Mouse (Mus musculus) CH12.LX (cell line): ENCODE data around the gene 1700021F05Rik. TPM values are rescaled to one million over a fixed set of nuclear protein-coding genes. Genes with fewer than 3 reads are reported as not detected.

Experiments used
- DNase-seq: peaks from one replicate; pipeline ENCODE4 v3.0.0-alpha.2; 2013; ENCODE audit errors: extremely low read depth
- H3K27ac ChIP-seq: 2 replicates; pipeline ENCODE4 v1.5.1; 2012; ENCODE audit warnings: low read depth, mild to moderate bottlenecking, control low read depth, moderate library complexity; ENCODE audit not compliant: insufficient read depth
- H3K27me3 ChIP-seq: replicated peaks from 2 replicates; pipeline ENCODE3; 2012; ENCODE audit warnings: inconsistent platforms
- H3K36me3 ChIP-seq, 2 experiments: replicated peaks in 1 of 2; 2 replicates each; pipeline versions ENCODE3 to v1.6.1; 2012; ENCODE audit warnings: inconsistent platforms in 1 of 2, low read length in 1 of 2, mild to moderate bottlenecking in 1 of 2, mixed read lengths in 1 of 2, moderate library complexity in 1 of 2; ENCODE audit not compliant: control insufficient read depth in 1 of 2, insufficient read depth in 1 of 2
- H3K4me1 ChIP-seq, 2 experiments: 2 replicates each; pipeline ENCODE4 v1.6.1; 2012; ENCODE audit warnings: inconsistent platforms in 1 of 2, moderate library complexity in 1 of 2; ENCODE audit not compliant: insufficient read depth in 2 of 2, control insufficient read depth in 1 of 2
- H3K4me2 ChIP-seq: 2 replicates; pipeline ENCODE4 v1.6.1; 2012; ENCODE audit warnings: low read depth, mild to moderate bottlenecking, control low read depth; ENCODE audit not compliant: poor library complexity, insufficient read depth, severe bottlenecking
- H3K4me3 ChIP-seq, 3 experiments: fragments of 150-350 bp in 1 of 3; sonication (generic) in 1 of 3; replicated peaks in 1 of 3; 2 replicates each; pipeline versions ENCODE3 to v1.5.1; 2011 to 2012; ENCODE audit warnings: low read depth in 2 of 3, low read length in 2 of 3, mild to moderate bottlenecking in 2 of 3, moderate library complexity in 2 of 3, control low read depth in 1 of 3, improper control_type of control experiment in 1 of 3, inconsistent platforms in 1 of 3, mixed read lengths in 1 of 3; ENCODE audit not compliant: poor library complexity in 1 of 3
- H3K79me2 ChIP-seq: replicated peaks from 2 replicates; pipeline ENCODE4 v1.6.1; 2012; ENCODE audit warnings: mild to moderate bottlenecking, moderate library complexity; ENCODE audit not compliant: control insufficient read depth, poor library complexity, insufficient read depth, severe bottlenecking; ENCODE audit errors: extremely low read depth
- H3K9ac ChIP-seq: 2 replicates; pipeline ENCODE4 v1.6.1; 2012; ENCODE audit warnings: low read depth, mild to moderate bottlenecking, control low read depth, moderate library complexity; ENCODE audit not compliant: insufficient read depth
- H3K9me3 ChIP-seq: replicated peaks from 2 replicates; pipeline ENCODE3; 2012; ENCODE audit warnings: low read length, inconsistent platforms, mixed read lengths
- BHLHE40 ChIP-seq: IDR thresholded peaks from 2 replicates; pipeline ENCODE4 v1.6.1; 2011; ENCODE audit warnings: mild to moderate bottlenecking, low read depth, low read length, improper control_type of control experiment
- CHD1 ChIP-seq: IDR thresholded peaks from 2 replicates; pipeline ENCODE4 v1.6.1; 2012; ENCODE audit warnings: low read depth, low read length, improper control_type of control experiment, inconsistent platforms
- CHD2 ChIP-seq: IDR thresholded peaks from 2 replicates; pipeline ENCODE4 v1.6.1; 2011; ENCODE audit warnings: low read length, improper control_type of control experiment
- CTCF ChIP-seq, 2 experiments: IDR thresholded peaks in 1 of 2; conservative IDR thresholded peaks in 1 of 2; 2 replicates each; pipeline ENCODE4 v1.5.1; 2011 to 2012; ENCODE audit warnings: low read depth in 2 of 2, low read length in 2 of 2, improper control_type of control experiment in 1 of 2, inconsistent platforms in 1 of 2, mild to moderate bottlenecking in 1 of 2, moderate library complexity in 1 of 2
- E2F4 ChIP-seq: IDR thresholded peaks from 2 replicates; pipeline ENCODE4 v1.6.1; 2011; ENCODE audit warnings: low read depth, low read length, improper control_type of control experiment; ENCODE audit not compliant: insufficient replicate concordance
- ELF1 ChIP-seq: IDR thresholded peaks from 2 replicates; pipeline ENCODE4 v1.6.1; 2014; ENCODE audit warnings: low read depth, mild to moderate bottlenecking, inconsistent platforms, low read length, improper control_type of control experiment
- EP300 ChIP-seq: IDR thresholded peaks from 2 replicates; pipeline ENCODE4 v1.6.1; 2011; ENCODE audit warnings: low read length, improper control_type of control experiment
- ETS1 ChIP-seq: conservative IDR thresholded peaks from 2 replicates; pipeline ENCODE4 v1.6.1; 2012; ENCODE audit warnings: low read depth, mild to moderate bottlenecking, inconsistent platforms, low read length, improper control_type of control experiment, moderate library complexity
- GABPA ChIP-seq: IDR thresholded peaks from 2 replicates; pipeline ENCODE4 v1.6.1; 2012; ENCODE audit warnings: low read depth, low read length, improper control_type of control experiment, inconsistent platforms; ENCODE audit not compliant: insufficient replicate concordance
- HCFC1 ChIP-seq: IDR thresholded peaks from 2 replicates; pipeline ENCODE4 v1.6.1; 2012; ENCODE audit warnings: low read depth, mild to moderate bottlenecking, inconsistent platforms, low read length, improper control_type of control experiment
- IRF4 ChIP-seq: IDR thresholded peaks from 2 replicates; pipeline ENCODE4 v1.6.1; 2014; ENCODE audit warnings: low read depth, mild to moderate bottlenecking, inconsistent platforms, low read length, improper control_type of control experiment
- JUN ChIP-seq: IDR thresholded peaks from 2 replicates; pipeline ENCODE4 v1.6.1; 2011; ENCODE audit warnings: low read depth, mild to moderate bottlenecking, low read length, improper control_type of control experiment, moderate library complexity; ENCODE audit not compliant: insufficient read depth
- JUND ChIP-seq: conservative IDR thresholded peaks from 2 replicates; pipeline ENCODE4 v1.6.1; 2011; ENCODE audit warnings: low read depth, low read length, improper control_type of control experiment
- KAT2A ChIP-seq: IDR thresholded peaks from 2 replicates; pipeline ENCODE4 v1.6.1; 2012; ENCODE audit warnings: low read length, improper control_type of control experiment, inconsistent platforms; ENCODE audit not compliant: insufficient replicate concordance
- MAFK ChIP-seq: IDR thresholded peaks from 2 replicates; pipeline ENCODE4 v1.6.1; 2011; ENCODE audit warnings: low read length, improper control_type of control experiment; ENCODE audit not compliant: insufficient replicate concordance
- MAX ChIP-seq: IDR thresholded peaks from 2 replicates; pipeline ENCODE4 v1.6.1; 2011; ENCODE audit warnings: low read length, improper control_type of control experiment
- MAZ ChIP-seq: IDR thresholded peaks from 2 replicates; pipeline ENCODE4 v1.6.1; 2012; ENCODE audit warnings: low read depth, mild to moderate bottlenecking, inconsistent platforms, low read length, improper control_type of control experiment, moderate library complexity
- MEF2A ChIP-seq: IDR thresholded peaks from 2 replicates; pipeline ENCODE4 v1.6.1; 2014; ENCODE audit warnings: low read depth, mild to moderate bottlenecking, inconsistent platforms, low read length, improper control_type of control experiment, borderline replicate concordance
- MXI1 ChIP-seq: IDR thresholded peaks from 2 replicates; pipeline ENCODE4 v1.6.1; 2011; ENCODE audit warnings: mild to moderate bottlenecking, low read depth, low read length, improper control_type of control experiment
- MYC ChIP-seq: IDR thresholded peaks from 2 replicates; pipeline ENCODE4 v1.6.1; 2011; ENCODE audit warnings: low read depth, mild to moderate bottlenecking, improper control_type of control experiment, low read length
- NELFE ChIP-seq: IDR thresholded peaks from 2 replicates; pipeline ENCODE4 v1.6.1; 2011; ENCODE audit warnings: low read depth, low read length, improper control_type of control experiment
- NRF1 ChIP-seq: IDR thresholded peaks from 2 replicates; pipeline ENCODE4 v1.6.1; 2014; ENCODE audit warnings: low read depth, mild to moderate bottlenecking, inconsistent platforms, low read length, improper control_type of control experiment, moderate library complexity
- PAX5 ChIP-seq: IDR thresholded peaks from 2 replicates; pipeline ENCODE4 v1.6.1; 2012; ENCODE audit warnings: low read length, inconsistent platforms, mixed read lengths
- POLR2A ChIP-seq: IDR thresholded peaks from 2 replicates; pipeline ENCODE4 v1.6.1; 2011; ENCODE audit warnings: low read depth, mild to moderate bottlenecking, improper control_type of control experiment, low read length
- POLR2AphosphoS2 ChIP-seq: IDR thresholded peaks from 2 replicates; pipeline ENCODE4 v1.6.1; 2011; ENCODE audit warnings: low read depth, low read length, improper control_type of control experiment
- RAD21 ChIP-seq: IDR thresholded peaks from 2 replicates; pipeline ENCODE4 v1.6.1; 2011; ENCODE audit warnings: low read depth, mild to moderate bottlenecking, low read length, improper control_type of control experiment, moderate library complexity
- RCOR1 ChIP-seq: conservative IDR thresholded peaks from 2 replicates; pipeline ENCODE4 v1.6.1; 2012; ENCODE audit warnings: low read depth, mild to moderate bottlenecking, inconsistent platforms, low read length, improper control_type of control experiment
- SIN3A ChIP-seq: IDR thresholded peaks from 2 replicates; pipeline ENCODE4 v1.6.1; 2012; ENCODE audit warnings: low read length, improper control_type of control experiment, inconsistent platforms
- SMC3 ChIP-seq: IDR thresholded peaks from 2 replicates; pipeline ENCODE4 v1.6.1; 2011; ENCODE audit warnings: low read depth, low read length, improper control_type of control experiment
- TBP ChIP-seq: conservative IDR thresholded peaks from 2 replicates; pipeline ENCODE4 v1.6.1; 2011; ENCODE audit warnings: low read depth, low read length, improper control_type of control experiment
- TCF12 ChIP-seq: IDR thresholded peaks from 2 replicates; pipeline ENCODE4 v1.6.1; 2014; ENCODE audit warnings: low read depth, mild to moderate bottlenecking, inconsistent platforms, low read length, improper control_type of control experiment
- UBTF ChIP-seq: IDR thresholded peaks from 2 replicates; pipeline ENCODE4 v1.6.1; 2012; ENCODE audit warnings: low read depth, mild to moderate bottlenecking, inconsistent platforms, low read length, improper control_type of control experiment, moderate library complexity
- USF1 ChIP-seq: IDR thresholded peaks from 2 replicates; pipeline ENCODE4 v1.6.1; 2014; ENCODE audit warnings: low read depth, mild to moderate bottlenecking, inconsistent platforms, low read length, improper control_type of control experiment
- USF2 ChIP-seq: conservative IDR thresholded peaks from 2 replicates; pipeline ENCODE4 v1.6.1; 2011; ENCODE audit warnings: low read depth, low read length, improper control_type of control experiment
- ZC3H11A ChIP-seq: IDR thresholded peaks from 2 replicates; pipeline ENCODE4 v1.6.1; 2012; ENCODE audit warnings: low read depth, mild to moderate bottlenecking, inconsistent platforms, low read length, improper control_type of control experiment
- ZKSCAN1 ChIP-seq: IDR thresholded peaks from 2 replicates; pipeline ENCODE4 v1.6.1; 2012; ENCODE audit warnings: low read depth, inconsistent platforms, low read length, improper control_type of control experiment, borderline replicate concordance
- ZMIZ1 ChIP-seq: IDR thresholded peaks from 2 replicates; pipeline ENCODE4 v1.6.1; 2012; ENCODE audit warnings: low read depth, mild to moderate bottlenecking, inconsistent platforms, low read length, improper control_type of control experiment
- ZNF384 ChIP-seq: IDR thresholded peaks from 2 replicates; pipeline ENCODE4 v1.6.1; 2012; ENCODE audit warnings: low read depth, low read length, improper control_type of control experiment, inconsistent platforms
- dilution Hi-C: fragments of 300-500 bp; cut with MboI; formaldehyde crosslinking; loops from 2 replicates; pipeline ENCODE4 v1.14.3; 2020; ENCODE audit warnings: low sequenced_read_pairs; ENCODE audit not compliant: extremely low pct_unique_long_range_greater_than_20kb, extremely low pct_ligation_motif_present
- in situ Hi-C: fragments of 300-500 bp; cut with MboI; formaldehyde crosslinking; loops from 3 replicates; pipeline ENCODE4 v1.14.3; 2019; ENCODE audit warnings: low sequenced_read_pairs, low pct_ligation_motif_present, low pct_unique_long_range_greater_than_20kb, mixed read lengths
- polyA plus RNA-seq: library from polyadenylated mRNA; unstranded; fragments of >175 nt; gene quantifications from 2 replicates; pipeline ENCODE4 v1.2.1, GENCODE M21; 2012; ENCODE audit warnings: low read depth; ENCODE audit not compliant: insufficient read length
- total RNA-seq, 2 experiments: library from RNA; depleted of rRNA; stranded (reverse); fragments of 300-350 nt in 1 of 2; fragments of >200 nt in 1 of 2; gene quantifications; 2 replicates each; pipeline ENCODE4 v1.2.3; 2012 to 2014

Gene 1700021F05Rik
- total and polyA plus RNA-seq, 3 experiments: 33.0 to 70.3 (median 53.0) TPM

GRCm38 (mm10) chr10:43477865-43478681 is 62.7 kb downstream of the 1700021F05Rik start:
- Histone ChIP-seq H3K4me3 (peak overlapping the region; percentile 62 to 99 (median 85)), H3K79me2 (peaks cover 25% of the 10 kb centered on the region; the same call in 1 of the 2 replicates), H3K9ac (peak overlapping the region; percentile 99), H3K36me3 (no peaks in the 10 kb centered on the region), H3K4me2 (peak overlapping the region; percentile 69), H3K27me3 (no peaks in the 10 kb centered on the region), H3K27ac (peak overlapping the region; percentile 88; the same call in 1 of the 2 replicates), H3K4me1 (peaks cover 4 to 43% of the 10 kb centered on the region in 2 experiments; a peak in 3 of 4 replicates), H3K9me3 (no peaks in the 10 kb centered on the region)
- TF ChIP-seq PAX5 (no peak), IRF4 (0 out of 2 replicates have a peak, but pooled peaks have one; percentile 5), CHD1 (no peak), KAT2A (no peak), USF1 (peak; percentile 76), JUND (no peak), GABPA (no peak), USF2 (no peak; the same call in none of the 2 replicates), ZKSCAN1 (no peak), NRF1 (no peak), ZC3H11A (no peak), JUN (no peak), MYC (peak; percentile 96), EP300 (peak; percentile 67; the same call in 1 of the 2 replicates), NELFE (peak; percentile 60), TBP (0 out of 2 replicates have a peak, but pooled peaks have one; percentile 50), MAFK (no peak), CHD2 (no peak), ETS1 (peak; percentile 58; the same call in 1 of the 2 replicates), MAZ (no peak), SIN3A (peak; percentile 90), UBTF (no peak), ZMIZ1 (no peak), ZNF384 (peak; percentile 90), TCF12 (0 out of 2 replicates have a peak, but pooled peaks have one; percentile 10), CTCF (conservative IDR thresholded peaks at IDR 0.05 in 1 of 2, IDR thresholded peaks at IDR 0.05 in 1 of 2; ENCODE audit: low read depth in 2 of 2, low read length in 2 of 2) (no peak), POLR2A (peak; percentile 63), ELF1 (no peak), RAD21 (no peak), MEF2A (no peak; the same call in 1 of the 2 replicates), MXI1 (peak; percentile 90), POLR2AphosphoS2 (0 out of 2 replicates have a peak, but pooled peaks have one; percentile 51), E2F4 (no peak), MAX (peak; percentile 88), BHLHE40 (peak; percentile 33; the same call in 1 of the 2 replicates), RCOR1 (no peak; the same call in 1 of the 2 replicates), HCFC1 (no peak; the same call in 1 of the 2 replicates), SMC3 (no peak)
- dilution Hi-C loops (no loop called here), in situ Hi-C loops (no loop called here)
- DNase-seq: peak; percentile 72
